Mouse (Mus musculus) right cerebral cortex, postnatal 4 days (tissue): ENCODE data around the gene Gm18596.

Experiments used
- DNase-seq: peaks from one replicate; pipeline ENCODE4 v3.0.0-alpha.2; 2022

The Gm18596 gene

DNA sequence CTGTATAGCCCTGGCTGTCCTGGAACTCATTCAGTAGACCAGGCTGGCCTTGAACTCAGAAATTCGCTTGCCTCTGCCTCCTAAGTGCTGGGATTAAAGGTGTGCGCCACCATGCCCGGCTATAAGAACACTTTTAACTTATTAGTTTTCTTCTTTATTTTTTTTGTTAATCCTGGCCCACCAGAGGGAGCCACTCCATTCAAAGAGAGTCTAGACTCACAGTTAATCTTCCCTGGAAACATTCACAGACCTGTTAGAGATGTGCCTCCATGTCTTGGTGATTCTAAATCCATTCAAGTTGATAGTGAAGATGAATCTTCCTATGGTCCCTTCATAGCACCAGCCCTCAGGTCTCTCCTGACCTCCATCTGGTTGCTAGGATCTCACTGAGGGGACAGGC lies 32.6 kb downstream of the Gm18596 start:
- no peak for DNase-seq

GRCm38 (mm10) chr10:77706326-77706725 lies 36.1 kb downstream of the Gm18596 start, which contains the start of gene Gm10272:
Gene Gm10272, plus strand, starts transcription at chr10:77706626.
- DNase-seq = no peak

GRCm38 (mm10) chr10:77697133-77697532 lies 45.3 kb downstream of the Gm18596 start, which contains the start of gene Gm9508:
Gene Gm9508, minus strand, starts transcription at chr10:77697233.
- DNase-seq = no peak
